Mouse (Mus musculus) embryonic fibroblast, embryonic 13.5 days (primary cell): ENCODE measurements around the gene Mrto4.

Experiments
- CTCF ChIP-seq: IDR thresholded peaks from 2 replicates; pipeline ENCODE4 v1.5.1; 2011; ENCODE audit warnings: mild to moderate bottlenecking, control low read depth, low read length, moderate library complexity, borderline replicate concordance; ENCODE audit not compliant: insufficient read depth
- POLR2A ChIP-seq: IDR thresholded peaks from 2 replicates; pipeline ENCODE4 v1.6.1; 2011; ENCODE audit warnings: low read depth, mild to moderate bottlenecking, control low read depth, low read length, moderate library complexity

DNA sequence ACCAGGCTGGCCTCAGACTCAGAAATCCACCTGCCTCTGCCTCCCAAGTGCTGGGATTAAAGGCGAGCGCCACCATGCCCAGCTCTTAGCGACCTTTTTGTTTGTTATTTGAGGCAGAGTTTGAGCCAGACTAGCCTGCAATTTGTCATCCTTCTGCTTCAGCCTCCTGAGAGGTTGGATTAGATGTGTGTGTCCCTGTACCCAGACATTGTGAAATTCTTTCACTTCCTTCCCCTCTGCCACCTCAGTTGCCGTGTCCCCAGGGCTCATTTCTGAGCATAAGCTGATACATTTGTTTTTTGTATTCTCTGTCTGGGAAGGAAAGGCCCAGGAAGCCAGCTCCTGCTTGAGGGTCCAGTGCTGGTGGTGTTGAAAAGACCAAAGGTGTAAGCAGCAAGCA is 11.5 kb downstream of the Mrto4 start:
- TF ChIP-seq POLR2A (no peak), CTCF (no peak)
